Mouse (Mus musculus) neural tube, embryonic 11.5 days (tissue): ENCODE data around the gene Eya4. TPM values are rescaled to one million over a fixed set of nuclear protein-coding genes. Genes with fewer than 3 reads are reported as not detected.

Experiments
- ATAC-seq: fragments of 200-750 bp; cut with Nextera tagmentation; 2 replicates; pipeline ENCODE4 v1.8.0; 2017; ENCODE audit warnings: moderate number of reproducible peaks, mild to moderate bottlenecking, moderate TSS enrichment, moderate library complexity; ENCODE audit not compliant: insufficient read depth, low FRiP score, low TSS enrichment
- DNase-seq: peaks from one replicate; pipeline ENCODE4 v3.0.0-alpha.2; 2015; ENCODE audit warnings: low spot score
- H3K27ac ChIP-seq: fragments of 300-500 bp; sonication (generic); 2 replicates; pipeline ENCODE4 v1.5.1; 2014; ENCODE audit warnings: low read depth, mild to moderate bottlenecking, low read length
- H3K27me3 ChIP-seq: fragments of 300-500 bp; sonication (generic); 2 replicates; pipeline ENCODE4 v1.6.1; 2014; ENCODE audit warnings: mild to moderate bottlenecking, low read length, mixed read lengths; ENCODE audit not compliant: control insufficient read depth, insufficient read depth
- H3K36me3 ChIP-seq: fragments of 300-500 bp; sonication (generic); 2 replicates; pipeline ENCODE4 v1.6.1; 2014; ENCODE audit warnings: mild to moderate bottlenecking, low read length, moderate library complexity, mixed read lengths; ENCODE audit not compliant: control insufficient read depth, insufficient read depth
- H3K4me1 ChIP-seq: fragments of 300-500 bp; sonication (generic); 2 replicates; pipeline ENCODE4 v1.6.1; 2014; ENCODE audit warnings: low read length, mixed read lengths; ENCODE audit not compliant: control insufficient read depth, insufficient read depth
- H3K4me2 ChIP-seq: fragments of 300-500 bp; sonication (generic); 2 replicates; pipeline ENCODE4 v1.6.1; 2014; ENCODE audit warnings: low read depth, mild to moderate bottlenecking, moderate library complexity
- H3K4me3 ChIP-seq: fragments of 300-500 bp; sonication (generic); 2 replicates; pipeline ENCODE4 v1.5.1; 2014; ENCODE audit warnings: low read depth, low read length
- H3K9ac ChIP-seq: fragments of 300-500 bp; sonication (generic); 2 replicates; pipeline ENCODE4 v1.6.1; 2014; ENCODE audit warnings: mild to moderate bottlenecking, low read length
- H3K9me3 ChIP-seq: fragments of 300-500 bp; sonication (generic); 2 replicates; pipeline ENCODE4 v1.6.1; 2016; ENCODE audit warnings: low read length; ENCODE audit not compliant: control insufficient read depth
- WGBS: fragments of 180-500 bp; shearing (Covaris S2); extraction: QIAGEN DNeasy Blood & Tissue Kit; methylation state at CpG from one replicate; pipeline ENCODE4 v1.1.7; 2014; 5-methylcytosine and 5-hydroxymethylcytosine counted together
- polyA plus RNA-seq: library from polyadenylated mRNA; unstranded; fragments of >200 nt; fragmentation: Nextera tagmentation; extraction: Ambion mirVana; gene quantifications from 2 replicates; pipeline ENCODE4 v1.2.1, GENCODE M21; 2014

The Eya4 gene
- 4.9 and 5.0 TPM in 2 replicates for polyA plus RNA-seq

GRCm38 (mm10) chr10:23350011-23350911 is at the start of gene Eya4:
Gene Eya4 (minus strand): TSS chr10:23350786.
- peak; percentile 79 for ATAC-seq
- peak; percentile 67 for DNase-seq
- peak within 1 kb of the TSS; percentile 93 for H3K4me2 ChIP-seq
- H3K4me3 ChIP-seq: peak within 1 kb of the TSS; percentile 50
- peak within 1 kb of the TSS; percentile 5 for H3K27ac ChIP-seq
- peak within 1 kb of the TSS; percentile 55 for H3K9ac ChIP-seq
- under 1% methylated on average over 57 of the region's 79 CpGs for whole genome bisulfite sequencing
- H3K27me3 ChIP-seq: peaks cover 6% of the 10 kb centered on the region
- no peaks in the 10 kb centered on the region for H3K9me3 ChIP-seq
- H3K36me3 ChIP-seq: no peaks in the 10 kb centered on the region
- peaks cover 2% of the 10 kb centered on the region; the same call in 1 of the 2 replicates for H3K4me1 ChIP-seq

GRCm38 (mm10) chr10:23395399-23395798 is 44.8 kb upstream of the Eya4 start:
- H3K9me3 ChIP-seq: no peaks in the 10 kb centered on the region
- no peak overlapping the region for H3K4me3 ChIP-seq
- no peak overlapping the region for H3K4me2 ChIP-seq
- H3K36me3 ChIP-seq: no peaks in the 10 kb centered on the region
- WGBS: 90% methylated on average over 3 of the region's 3 CpGs
- H3K4me1 ChIP-seq: no peaks in the 10 kb centered on the region
- DNase-seq (no peak), ATAC-seq (no peak)
- H3K27ac ChIP-seq: no peak overlapping the region
- no peak overlapping the region for H3K9ac ChIP-seq
- H3K27me3 ChIP-seq: no peaks in the 10 kb centered on the region

GRCm38 (mm10) chr10:23394556-23395245 is 44.1 kb upstream of the Eya4 start:
- 87% methylated on average over 11 of the region's 11 CpGs for WGBS
- Histone ChIP-seq H3K9ac (no peak overlapping the region), H3K4me3 (no peak overlapping the region), H3K4me2 (no peak overlapping the region), H3K9me3 (no peaks in the 10 kb centered on the region), H3K4me1 (no peaks in the 10 kb centered on the region), H3K27ac (no peak overlapping the region), H3K36me3 (no peaks in the 10 kb centered on the region), H3K27me3 (no peaks in the 10 kb centered on the region)
- ATAC-seq: no peak
- no peak for DNase-seq

GRCm38 (mm10) chr10:23394152-23394551 is 43.6 kb upstream of the Eya4 start:
- H3K4me2 ChIP-seq: no peak overlapping the region
- H3K36me3 ChIP-seq: no peaks in the 10 kb centered on the region
- H3K27ac ChIP-seq: no peak overlapping the region
- no peak overlapping the region for H3K9ac ChIP-seq
- H3K27me3 ChIP-seq: no peaks in the 10 kb centered on the region
- WGBS: 37% methylated on average over 6 of the region's 6 CpGs
- no peaks in the 10 kb centered on the region for H3K9me3 ChIP-seq
- no peak for DNase-seq
- no peaks in the 10 kb centered on the region for H3K4me1 ChIP-seq
- H3K4me3 ChIP-seq: no peak overlapping the region
- ATAC-seq: no peak

GRCm38 (mm10) chr10:23363866-23364265 is 13.3 kb upstream of the Eya4 start:
- H3K36me3 ChIP-seq: no peaks in the 10 kb centered on the region
- H3K9ac ChIP-seq: no peak overlapping the region
- no peaks in the 10 kb centered on the region for H3K4me1 ChIP-seq
- H3K27me3 ChIP-seq: no peaks in the 10 kb centered on the region
- 90% methylated on average over 6 of the region's 6 CpGs for WGBS
- H3K4me2 ChIP-seq: no peak overlapping the region
- DNase-seq: no peak
- H3K27ac ChIP-seq: no peak overlapping the region
- no peak for ATAC-seq
- no peaks in the 10 kb centered on the region for H3K9me3 ChIP-seq
- no peak overlapping the region for H3K4me3 ChIP-seq

GRCm38 (mm10) chr10:23349392-23350010 is 1.1 kb downstream of the Eya4 start:
- ATAC-seq (peak; percentile 56), DNase-seq (peak; percentile 42)
- H3K4me2 ChIP-seq: peak overlapping the region; percentile 93
- WGBS: 0% methylated on average over 29 of the region's 33 CpGs
- peak overlapping the region; percentile 5 for H3K27ac ChIP-seq
- peaks cover 2% of the 10 kb centered on the region; the same call in 1 of the 2 replicates for H3K4me1 ChIP-seq
- H3K9me3 ChIP-seq: no peaks in the 10 kb centered on the region
- H3K27me3 ChIP-seq: peaks cover 6% of the 10 kb centered on the region
- H3K4me3 ChIP-seq: peak overlapping the region; percentile 50
- H3K36me3 ChIP-seq: no peaks in the 10 kb centered on the region
- H3K9ac ChIP-seq: peak overlapping the region; percentile 55

GRCm38 (mm10) chr10:23348893-23349391 is 1.6 kb downstream of the Eya4 start:
- 0 out of 2 replicates have a peak, but pooled peaks have one; percentile 15 for ATAC-seq
- under 1% methylated on average over 22 of the region's 22 CpGs for WGBS
- Histone ChIP-seq H3K4me1 (peaks cover 2% of the 10 kb centered on the region; the same call in 1 of the 2 replicates), H3K4me2 (peak overlapping the region; percentile 93), H3K4me3 (peak overlapping the region; percentile 50), H3K9ac (peak overlapping the region; percentile 55), H3K9me3 (no peaks in the 10 kb centered on the region), H3K27me3 (peaks cover 6% of the 10 kb centered on the region), H3K36me3 (no peaks in the 10 kb centered on the region), H3K27ac (no peak overlapping the region)
- DNase-seq: peak; percentile 50

GRCm38 (mm10) chr10:23348101-23348892 is 2.3 kb downstream of the Eya4 start:
- Histone ChIP-seq H3K4me3 (peak overlapping the region; percentile 50), H3K9ac (peak overlapping the region; percentile 55), H3K4me2 (peak overlapping the region; percentile 93), H3K9me3 (no peaks in the 10 kb centered on the region), H3K27me3 (peaks cover 6% of the 10 kb centered on the region), H3K4me1 (peaks cover 2% of the 10 kb centered on the region; the same call in 1 of the 2 replicates), H3K36me3 (no peaks in the 10 kb centered on the region), H3K27ac (no peak overlapping the region)
- DNase-seq (peak; percentile 36), ATAC-seq (no peak)
- WGBS: under 1% methylated on average over 34 of the region's 34 CpGs
